Mouse (Mus musculus) brain, embryonic 14.5 days (tissue): ENCODE results near the gene Ptpro.

Source experiments
- CTCF ChIP-seq: fragments of 200-500 bp; IDR thresholded peaks from 2 replicates; pipeline ENCODE4 v1.5.1; 2012; ENCODE audit warnings: inconsistent platforms, mild to moderate bottlenecking, moderate library complexity, borderline replicate concordance; ENCODE audit not compliant: insufficient read depth, insufficient read length; ENCODE audit errors: extremely low read depth
- POLR2A ChIP-seq: fragments of 200-500 bp; IDR thresholded peaks from 2 replicates; pipeline ENCODE4 v1.6.1; 2012; ENCODE audit warnings: mild to moderate bottlenecking, inconsistent platforms, borderline replicate concordance; ENCODE audit not compliant: poor library complexity, insufficient read depth, insufficient read length, severe bottlenecking; ENCODE audit errors: extremely low read depth

GRCm38 (mm10) chr6:137466256-137466655, 214.1 kb downstream of the Ptpro start:
- TF ChIP-seq CTCF (no peak), POLR2A (no peak)
